Mouse (Mus musculus): ENCODE data around the gene Bcap29.
"Not testable (repeated sequence)": the region's sequence is repeated elsewhere in the genome, so short reads cannot be mapped to it uniquely, and the experiment has no call there.

Bcap29 gene

DNA sequence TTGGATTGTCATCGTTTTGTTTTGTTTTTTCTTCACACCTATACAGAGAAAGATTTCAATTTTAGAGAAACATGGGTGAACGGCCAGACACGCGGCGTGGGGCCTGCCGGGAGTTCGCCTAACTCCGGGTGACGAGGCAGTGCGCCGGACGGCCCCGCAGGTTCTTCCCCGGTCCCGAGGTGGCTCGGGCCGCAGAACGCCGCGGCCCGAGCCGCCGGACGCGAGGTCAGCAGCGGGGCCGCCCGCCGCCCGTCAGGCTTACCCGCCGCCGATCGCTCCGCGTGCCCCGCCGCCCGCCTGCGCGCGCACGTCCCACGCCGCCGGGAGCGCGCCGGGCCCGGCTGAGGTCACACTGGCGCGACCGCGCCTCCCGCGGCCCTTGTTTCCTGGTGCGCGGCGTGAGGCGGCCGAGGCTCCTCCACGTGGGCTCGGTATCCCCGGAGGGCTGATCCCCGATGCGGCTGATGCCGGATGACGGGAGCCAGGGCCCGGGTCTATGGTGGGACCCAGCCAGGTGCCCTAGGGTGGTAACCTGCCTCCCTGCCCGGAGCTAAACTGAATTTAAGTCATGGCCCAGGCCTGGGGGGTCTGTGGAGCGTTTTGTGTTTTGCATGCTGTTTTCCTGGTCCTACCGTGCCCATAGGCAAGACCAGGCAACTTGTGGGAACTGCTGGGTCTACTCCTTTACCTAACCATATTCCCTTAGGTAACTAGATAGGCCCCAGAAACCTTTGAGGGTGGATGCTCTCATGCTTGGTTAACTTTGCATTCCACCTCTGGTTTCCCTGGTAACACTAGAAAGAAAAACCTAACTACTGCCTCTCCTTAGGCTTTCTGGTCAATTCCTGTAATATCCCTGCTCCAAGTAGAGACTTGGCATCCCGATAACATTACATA lies at the start of gene Bcap29:
TSS of gene Bcap29 (minus strand) at position 316 of the 897 bp plus-strand sequence.
- in situ Hi-C loops (cut with MboI), result no loop called here

DNA sequence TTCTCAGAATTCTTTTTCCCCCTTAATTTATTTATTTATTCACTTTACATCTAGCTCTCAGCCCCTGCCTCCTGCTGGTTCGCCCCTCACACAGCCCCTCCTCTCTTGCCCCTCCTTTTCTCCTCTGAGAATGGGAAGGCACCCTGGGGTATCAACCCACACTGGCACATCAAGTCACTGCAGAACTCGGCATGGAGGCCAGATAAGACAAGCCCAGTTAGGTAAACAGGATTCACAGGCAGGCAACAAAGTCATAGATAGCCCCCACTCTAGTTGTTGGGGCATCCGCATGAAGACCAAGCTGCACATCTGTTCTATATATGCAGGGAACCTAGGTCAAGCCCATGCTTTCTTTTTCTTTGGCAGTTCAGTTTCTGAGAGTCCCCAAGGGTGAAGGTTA lies 32.7 kb upstream of the Bcap29 start:
- in situ Hi-C loops (cut with MboI), result no loop called here

DNA sequence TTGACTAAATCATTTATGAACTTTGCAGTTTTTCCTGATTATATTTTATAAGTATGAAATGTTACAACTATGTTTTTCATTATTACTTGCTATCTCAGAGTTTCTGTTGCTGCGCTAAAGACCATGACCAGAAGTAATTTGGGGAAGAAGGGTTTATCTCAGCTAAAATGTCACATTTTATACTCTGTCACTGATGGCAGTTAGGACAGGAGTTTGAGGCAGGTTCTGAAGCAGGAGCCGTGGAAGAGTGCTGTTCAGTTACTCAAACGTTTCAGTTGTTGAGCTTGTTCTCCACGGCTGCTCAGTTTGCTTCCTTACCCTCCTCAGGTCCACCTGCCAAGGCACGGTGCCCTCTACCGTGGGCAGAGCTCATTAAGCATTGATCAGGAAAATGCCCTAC lies 31.5 kb upstream of the Bcap29 start:
- in situ Hi-C loops (cut with MboI), result no loop called here

DNA sequence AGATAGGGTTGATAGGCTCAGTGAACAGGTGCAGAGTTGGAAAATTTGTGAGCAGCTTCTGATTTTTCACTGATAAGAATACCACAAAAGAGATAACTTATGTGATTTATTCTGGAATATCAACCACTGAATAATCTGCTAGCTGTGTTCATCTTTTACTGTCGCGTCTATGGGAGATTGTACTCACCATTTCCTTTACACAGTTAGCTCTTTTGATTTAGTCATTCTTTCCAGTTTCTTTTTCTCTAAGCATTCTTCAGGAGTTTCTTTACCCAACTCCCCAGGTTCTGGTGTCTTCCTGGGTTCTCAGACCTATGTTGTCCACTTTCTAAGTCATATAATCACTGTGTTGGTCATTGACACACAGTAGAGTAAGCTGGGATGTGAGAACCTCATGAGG lies 22.4 kb upstream of the Bcap29 start:
- in situ Hi-C loops (cut with MboI), result no loop called here

DNA sequence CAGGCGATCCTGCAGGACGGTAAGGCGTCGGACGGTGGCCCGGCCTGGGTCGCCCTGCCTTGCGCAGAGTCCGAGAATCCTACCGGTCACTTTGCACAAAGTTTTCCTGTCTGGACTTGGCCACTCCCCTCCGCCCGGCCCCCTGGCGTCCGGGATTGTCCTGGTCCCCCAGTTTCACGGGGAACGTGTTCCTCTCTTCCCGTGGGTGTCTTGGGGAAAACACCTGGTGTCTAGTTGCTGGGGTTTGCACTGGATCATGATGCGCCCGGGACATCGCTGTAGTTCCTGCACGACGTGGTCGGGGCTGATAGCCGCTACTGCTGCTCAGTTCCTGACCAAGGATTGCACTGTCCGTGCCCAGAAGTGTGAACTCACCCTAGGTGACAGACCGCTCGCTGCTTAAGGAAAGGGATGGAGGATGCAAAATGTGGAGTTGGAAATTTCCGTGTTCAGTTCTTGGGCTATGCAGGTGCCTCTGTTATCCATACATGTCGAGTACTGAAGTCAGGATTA lies 20.6 kb upstream of the Bcap29 start:
- in situ Hi-C loops (cut with MboI), result no loop called here

DNA sequence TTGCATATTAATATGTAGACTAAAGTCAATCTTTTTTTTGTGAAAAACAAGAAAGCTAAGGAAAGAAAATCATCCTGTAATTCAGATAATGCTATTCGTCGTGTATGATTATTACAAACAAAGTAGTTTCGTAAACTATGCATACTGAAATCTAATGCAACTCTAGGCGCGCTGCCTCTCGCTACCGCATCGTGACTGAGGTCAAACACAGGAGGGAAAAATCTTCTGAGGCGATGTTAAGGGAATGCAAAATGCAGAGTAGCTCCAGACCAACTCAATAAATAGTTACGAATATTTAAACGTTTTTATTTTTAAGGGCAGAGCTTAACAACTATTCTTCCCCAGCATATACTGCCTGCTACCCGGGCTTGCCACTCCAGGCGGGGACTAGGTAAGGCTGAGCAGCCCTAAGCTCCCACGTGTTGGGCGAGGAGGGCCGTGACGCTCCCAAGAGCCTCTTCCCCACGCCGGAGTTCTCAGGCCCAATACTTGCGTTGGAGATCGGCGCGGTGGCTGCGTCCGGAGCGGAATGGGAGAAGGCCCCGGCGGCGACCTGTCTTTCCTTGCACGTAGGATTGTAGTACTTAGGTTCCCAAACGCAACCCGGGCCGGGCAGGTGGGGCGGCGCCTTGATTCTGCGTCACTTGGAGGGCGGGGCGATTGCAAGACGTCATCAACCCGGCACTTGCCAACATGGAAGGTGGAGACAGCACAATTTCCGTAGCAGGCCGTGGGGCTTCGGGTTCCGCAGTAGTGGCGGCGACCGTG lies 19.9 kb upstream of the Bcap29 start, which contains the start of the genes Dus4l and Cog5:
TSS of gene Dus4l (minus strand) at position 630 of the 768 bp plus-strand sequence.
TSS of gene Cog5 (plus strand) at position 673 of the 768 bp plus-strand sequence.
- in situ Hi-C loops (cut with MboI), result no loop called here

DNA sequence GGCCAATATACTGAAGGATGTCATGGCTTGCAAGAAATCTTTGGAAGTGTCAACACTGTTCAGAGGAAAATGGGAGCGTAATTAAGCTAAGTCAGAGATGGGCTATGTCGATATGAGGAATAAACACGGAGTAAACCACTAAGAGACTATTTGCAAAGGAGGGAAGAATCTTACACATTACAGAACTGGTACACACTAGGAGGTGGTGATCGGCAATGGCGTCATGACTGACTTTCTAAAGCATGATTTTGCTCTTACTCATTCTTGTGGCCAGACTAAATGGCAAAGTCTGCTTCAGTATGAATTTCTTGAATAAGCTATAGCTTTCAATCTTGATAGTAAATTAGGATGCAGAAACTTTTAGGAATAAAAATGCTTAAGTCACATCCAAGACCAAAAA lies 19.2 kb upstream of the Bcap29 start:
- in situ Hi-C loops (cut with MboI), result no loop called here

DNA sequence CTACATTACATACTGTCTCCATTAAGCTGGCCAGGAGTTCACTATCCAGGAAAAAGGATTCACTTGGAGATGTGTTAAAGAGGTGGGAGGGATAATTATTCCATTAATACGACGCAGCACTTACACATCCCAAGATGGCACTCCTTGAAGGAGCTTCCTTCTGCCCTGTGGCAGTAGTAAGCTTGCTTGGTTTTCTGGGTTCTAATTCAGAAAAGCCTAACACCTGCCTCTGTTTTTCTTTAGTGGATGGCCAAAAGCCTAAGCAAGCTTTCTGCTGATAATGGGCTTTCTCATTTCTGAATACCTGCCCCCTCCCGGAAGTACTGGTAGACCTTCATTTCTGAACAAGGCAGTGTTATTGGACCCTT lies 766 bp upstream of the Bcap29 start:
- in situ Hi-C loops (cut with MboI), result no loop called here

DNA sequence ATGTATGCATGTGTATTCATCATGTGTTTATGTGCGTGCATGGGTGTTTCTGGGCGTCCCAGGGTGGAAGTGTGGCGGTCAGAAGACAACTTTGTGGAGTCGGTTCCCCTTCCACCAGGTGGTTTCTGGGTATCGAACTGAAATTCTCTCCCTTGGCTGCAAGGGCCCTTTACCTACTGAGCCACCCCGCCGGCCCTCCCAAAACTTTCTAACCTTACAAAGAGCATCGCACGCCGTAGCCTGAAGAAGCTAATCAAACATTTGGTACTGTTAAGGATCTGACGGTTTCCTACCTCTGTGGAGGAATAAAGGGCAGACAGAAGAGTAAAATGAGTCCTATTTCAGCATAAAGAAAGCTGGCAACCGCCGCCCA lies 502 bp downstream of the Bcap29 start:
- in situ Hi-C loops (cut with MboI), result no loop called here

DNA sequence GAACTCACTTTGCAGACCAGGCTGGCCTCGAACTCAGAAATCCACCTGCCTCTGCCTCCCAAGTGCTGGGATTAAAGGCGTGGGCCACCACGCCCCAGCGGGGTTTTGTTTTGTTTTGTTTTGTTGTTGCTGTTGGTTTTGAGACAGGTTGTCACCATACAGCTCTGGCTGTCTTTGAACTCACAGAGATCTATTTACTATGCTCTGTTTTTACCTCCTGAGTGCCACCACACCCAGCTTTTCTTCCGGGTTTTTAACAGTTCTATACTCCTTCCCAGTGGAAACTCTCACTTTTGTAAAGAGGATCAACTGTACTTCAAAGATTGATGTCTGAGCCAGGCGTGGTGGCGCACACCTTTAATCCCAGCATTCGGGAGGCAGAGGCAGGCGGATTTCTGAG lies 6.1 kb downstream of the Bcap29 start:
- in situ Hi-C loops (cut with MboI), result not testable (repeated sequence)

DNA sequence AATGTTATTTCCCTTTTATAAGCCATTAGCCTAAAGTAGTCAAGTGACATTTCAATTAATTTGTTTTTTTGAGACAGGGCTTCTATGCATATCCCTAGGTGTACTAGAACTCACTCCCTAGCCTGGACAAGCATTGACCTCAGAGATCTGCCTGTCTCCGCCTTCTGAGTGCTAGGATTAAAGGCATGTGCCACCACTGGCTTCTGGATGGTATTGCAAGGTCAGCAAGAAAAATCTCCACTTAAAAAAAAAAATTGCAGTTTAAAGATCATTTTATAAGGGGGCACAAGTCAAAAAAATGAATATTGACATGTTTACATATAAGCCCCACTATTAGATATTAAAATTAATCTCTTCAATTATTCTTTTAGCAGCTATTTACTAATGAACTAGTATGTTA lies 9.4 kb downstream of the Bcap29 start:
- in situ Hi-C loops (cut with MboI), result no loop called here

DNA sequence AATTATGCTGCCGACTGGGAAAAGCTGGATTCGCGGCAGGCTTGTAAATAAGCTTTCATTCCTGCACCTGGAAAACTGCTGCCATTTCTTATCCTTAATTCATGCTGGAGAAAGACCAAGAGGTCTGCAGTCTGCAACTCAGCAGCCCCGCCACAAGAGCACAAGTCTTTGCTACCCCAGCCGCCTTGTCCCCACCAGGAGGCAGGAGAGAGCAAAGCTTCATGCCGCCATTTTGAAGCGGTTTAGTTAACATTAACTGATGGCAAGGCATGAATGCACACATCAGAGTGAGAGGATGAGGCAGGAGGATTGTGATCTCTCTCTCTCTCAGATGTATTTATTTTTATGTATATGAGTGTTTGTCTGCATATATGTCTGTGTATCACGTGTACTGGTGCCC lies 14.4 kb downstream of the Bcap29 start:
- in situ Hi-C loops (cut with MboI), result no loop called here

DNA sequence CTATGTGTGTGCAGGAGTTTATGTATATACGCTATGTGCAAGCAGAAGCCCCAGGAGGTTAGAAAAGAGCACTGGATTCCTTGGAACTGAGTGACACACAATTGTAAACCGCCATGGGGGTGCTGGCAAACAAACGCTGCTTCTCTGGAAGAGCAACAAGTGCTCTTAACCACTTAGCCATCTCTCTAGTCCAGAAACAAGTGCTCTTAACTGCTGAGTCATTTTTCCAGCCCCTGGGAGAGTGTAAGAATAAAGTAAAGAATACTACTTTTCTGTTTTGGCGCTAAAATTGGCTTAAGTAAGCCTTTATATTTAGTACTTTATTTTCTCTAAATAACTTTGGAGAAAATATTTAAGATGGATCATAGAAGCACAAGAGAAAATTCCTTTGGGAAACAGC lies 21.1 kb downstream of the Bcap29 start:
- in situ Hi-C loops (cut with MboI), result no loop called here

DNA sequence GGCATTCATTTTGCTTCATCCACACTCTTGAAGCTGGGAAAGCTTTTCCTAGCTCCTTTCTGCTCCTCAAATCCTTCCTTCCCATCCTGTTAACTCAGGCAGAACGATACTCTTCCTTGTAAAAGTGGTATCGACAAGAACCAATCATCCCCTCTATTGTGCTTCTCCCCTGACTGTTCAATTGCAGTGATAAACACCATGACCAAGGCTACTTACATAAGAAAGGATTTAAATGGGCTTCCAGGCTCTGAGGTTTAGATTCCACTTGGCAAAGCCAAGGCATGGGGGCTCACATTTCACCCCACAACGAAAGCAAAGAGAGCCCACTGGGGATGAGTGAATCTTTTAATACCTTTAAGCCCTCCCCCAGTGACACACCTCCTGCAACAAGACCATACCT lies 26.3 kb downstream of the Bcap29 start:
- in situ Hi-C loops (cut with MboI), result no loop called here

DNA sequence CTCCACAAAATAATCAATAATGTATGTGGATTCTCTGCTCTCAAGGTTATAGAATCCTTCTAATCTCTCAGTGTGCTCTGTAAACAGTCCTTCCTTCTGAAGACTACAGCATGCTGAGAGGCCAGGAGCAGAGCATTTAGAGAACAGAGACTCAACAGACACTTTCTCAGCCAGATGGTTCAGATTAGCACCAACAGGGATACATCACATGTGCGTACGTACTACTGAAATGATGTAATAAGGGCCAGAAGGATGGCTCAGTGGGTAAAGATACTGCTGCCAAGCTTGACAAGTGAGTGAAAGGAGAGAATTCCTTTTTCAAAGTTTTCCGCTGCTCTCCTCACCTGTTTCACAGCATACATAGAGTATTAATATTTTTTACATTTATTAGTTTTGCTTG lies 29.6 kb downstream of the Bcap29 start:
- in situ Hi-C loops (cut with MboI), result no loop called here

DNA sequence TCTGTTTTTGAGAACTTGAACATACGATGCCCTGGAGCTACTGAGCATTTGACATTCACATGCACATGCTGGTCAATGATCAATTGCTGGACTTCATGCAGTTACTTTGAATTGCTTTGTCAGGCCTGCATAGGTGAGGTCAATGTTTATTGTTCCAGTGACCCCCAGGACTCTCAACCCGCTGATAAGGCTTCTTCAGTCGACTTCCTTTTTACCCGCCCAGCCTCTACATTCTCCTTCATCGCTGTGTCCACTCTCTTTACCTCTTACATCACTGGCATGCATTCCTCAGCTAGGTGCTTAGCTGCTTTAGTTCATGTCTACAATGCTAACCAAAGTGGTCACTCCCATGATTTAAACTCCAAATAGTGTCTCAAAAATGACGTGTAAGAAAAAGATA lies 30.9 kb downstream of the Bcap29 start:
- in situ Hi-C loops (cut with MboI), result no loop called here

DNA sequence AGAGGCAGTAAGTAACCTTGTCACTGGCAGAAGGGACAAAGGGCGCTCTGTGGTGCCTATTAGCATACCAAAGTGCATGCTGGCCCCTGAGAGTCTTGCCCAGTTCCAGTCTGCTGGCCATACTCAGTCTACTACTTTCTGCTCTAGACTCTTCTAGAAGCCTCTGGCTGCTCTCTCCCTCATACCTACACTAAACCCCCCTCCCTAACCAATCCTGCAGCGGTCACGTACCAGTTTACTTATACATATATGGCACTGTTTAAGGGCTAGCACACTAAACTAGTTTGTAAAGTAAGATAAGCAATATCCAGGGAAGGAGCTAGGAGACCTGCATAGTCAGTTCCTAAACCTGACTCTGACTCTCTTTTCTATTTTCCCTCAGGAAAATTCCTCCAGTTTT lies 40.2 kb downstream of the Bcap29 start:
- in situ Hi-C loops (cut with MboI), result no loop called here

DNA sequence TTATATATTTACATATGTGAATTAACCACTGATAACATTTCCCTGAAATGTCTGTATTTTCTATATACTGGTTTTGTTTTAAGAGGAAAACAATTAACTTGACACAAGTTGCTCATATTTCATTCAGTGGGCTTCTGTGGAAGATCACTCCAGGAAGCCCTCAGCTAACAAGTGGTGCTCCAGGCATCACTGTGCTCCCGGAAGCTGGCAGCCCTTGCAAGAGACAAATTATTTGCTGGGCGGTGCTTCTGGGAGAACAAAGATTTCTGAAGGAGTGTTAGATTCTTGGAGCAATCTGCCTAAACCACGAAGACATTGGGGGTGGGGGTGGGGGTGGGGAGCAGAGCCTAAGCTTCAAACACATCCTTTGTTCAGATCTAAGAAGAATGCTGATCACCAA lies 42.4 kb downstream of the Bcap29 start:
- in situ Hi-C loops (cut with MboI), result no loop called here

DNA sequence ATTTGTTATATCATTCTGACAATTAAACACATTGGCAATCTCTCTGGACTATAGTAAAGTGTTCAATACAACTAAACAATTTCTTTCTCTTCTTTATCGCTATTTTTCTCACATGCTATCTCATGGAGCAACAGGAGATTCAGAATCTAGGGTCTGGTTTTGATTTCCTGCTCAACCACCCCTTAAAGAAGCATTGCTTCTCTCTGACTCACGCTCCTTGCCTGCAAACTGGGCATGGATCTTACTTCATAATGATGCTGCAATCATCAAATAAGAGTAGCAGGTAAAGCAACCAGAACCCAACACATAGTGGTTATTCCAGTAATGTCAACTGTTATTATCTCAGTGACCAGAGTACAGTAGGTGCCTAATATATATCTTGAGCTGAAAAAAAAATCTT lies 50.7 kb downstream of the Bcap29 start:
- in situ Hi-C loops (cut with MboI), result no loop called here

DNA sequence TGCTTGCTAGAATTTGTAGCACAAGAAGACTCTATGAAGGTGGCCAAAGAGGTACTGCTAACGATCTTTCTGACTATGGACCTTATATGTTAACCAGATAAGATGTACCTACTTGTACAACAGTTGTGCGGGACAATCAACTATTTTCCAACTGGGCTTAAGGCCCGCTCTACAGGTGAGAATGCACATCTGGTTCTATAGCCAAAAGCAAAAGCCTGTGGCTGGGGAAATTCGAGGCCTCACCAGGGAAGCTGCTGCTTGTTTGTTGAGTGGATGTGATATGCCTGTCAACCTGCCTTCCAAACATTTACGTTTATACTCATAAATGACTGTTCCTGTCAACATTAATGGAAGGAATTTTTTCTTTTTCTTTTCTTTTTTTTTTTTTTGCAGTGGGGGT lies 52.4 kb downstream of the Bcap29 start:
- in situ Hi-C loops (cut with MboI), result no loop called here

DNA sequence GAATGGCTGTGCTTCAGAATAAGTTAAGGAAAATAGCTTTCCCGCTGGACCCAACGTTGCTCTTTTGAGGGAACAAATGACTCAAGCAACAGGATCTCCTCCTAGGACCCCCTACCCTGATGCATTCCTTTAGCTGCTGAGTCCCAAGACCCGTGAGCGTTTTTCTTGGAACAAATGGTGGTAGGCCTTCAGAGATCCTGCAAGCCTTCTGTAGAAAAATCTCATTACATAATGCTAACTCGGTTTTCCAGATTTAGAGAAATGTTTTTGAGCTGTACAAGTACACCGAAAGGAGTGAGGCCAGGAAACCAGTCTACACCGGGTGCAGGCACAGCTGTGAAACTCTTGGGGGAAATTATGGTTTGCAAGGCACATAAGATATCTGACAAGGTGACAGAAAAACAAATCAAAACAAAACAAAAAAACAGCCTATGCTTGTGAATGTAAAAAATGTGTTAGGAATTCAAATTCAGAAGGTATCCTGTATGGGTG lies 53.1 kb downstream of the Bcap29 start:
- in situ Hi-C loops (cut with MboI), result no loop called here

DNA sequence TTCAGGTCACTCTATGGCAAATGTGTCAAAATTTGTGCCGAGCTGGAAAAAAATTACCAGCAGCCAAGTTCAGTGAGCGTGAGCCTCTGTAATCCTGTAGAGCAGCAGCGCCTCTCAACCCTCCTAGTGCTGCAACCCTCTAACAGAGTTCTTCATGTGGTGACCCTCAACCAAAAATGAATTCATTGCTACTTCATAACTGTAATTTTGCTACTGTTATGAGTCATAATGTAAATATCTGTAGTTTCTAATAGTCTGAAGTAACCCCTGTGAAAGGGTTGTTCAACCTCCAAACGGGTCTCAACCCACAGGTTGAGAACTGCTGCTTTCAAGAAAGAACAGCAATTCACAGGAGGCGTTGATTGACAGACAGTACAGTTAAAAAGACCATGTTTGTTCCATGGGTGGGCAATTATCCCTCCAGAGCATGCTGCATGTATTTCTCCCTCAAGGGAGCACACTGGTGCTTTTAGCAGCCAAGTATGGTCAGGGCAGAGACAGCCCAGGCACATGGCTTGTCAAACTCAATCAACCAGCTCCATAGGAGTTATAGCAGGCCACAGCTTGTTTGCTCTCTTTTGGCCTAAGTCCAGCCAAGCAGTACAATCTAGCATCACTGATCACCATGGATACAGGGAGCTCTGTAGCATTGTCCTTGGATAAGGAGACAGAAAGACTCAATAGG lies 53.7 kb downstream of the Bcap29 start:
- in situ Hi-C loops (cut with MboI), result no loop called here
